Mouse (Mus musculus): ENCODE data around the gene Ptprd.

Ptprd gene

GRCm38 (mm10) chr4:76931559-76931958 is 1280.2 kb downstream of the Ptprd start:
- no peak for DNase-seq (ENCODE audit: low read depth, low spot score)

- DNase-seq (ENCODE audit: low read depth, low spot score), result no peak
Measured at GRCm38 (mm10) chr4:76913532-76914150, 1298.1 kb downstream of the Ptprd start.

- DNase-seq (ENCODE audit: low read depth, low spot score), result no peak
Measured at GRCm38 (mm10) chr4:76901692-76902091, 1310.1 kb downstream of the Ptprd start.

GRCm38 (mm10) chr4:76889669-76890068 is 1322.1 kb downstream of the Ptprd start:
- DNase-seq (ENCODE audit: low read depth, low spot score), result no peak

- DNase-seq (ENCODE audit: low read depth, low spot score), result no peak
Measured at GRCm38 (mm10) chr4:76881610-76882009, 1330.2 kb downstream of the Ptprd start.

- DNase-seq (ENCODE audit: low read depth, low spot score), result no peak
Measured at GRCm38 (mm10) chr4:76870971-76871370, 1340.8 kb downstream of the Ptprd start.

GRCm38 (mm10) chr4:76865585-76865984 is 1346.2 kb downstream of the Ptprd start:
- no peak for DNase-seq (ENCODE audit: low read depth, low spot score)

GRCm38 (mm10) chr4:76846265-76846664 is 1365.5 kb downstream of the Ptprd start:
- DNase-seq (ENCODE audit: low read depth, low spot score), result no peak

- DNase-seq (ENCODE audit: low read depth, low spot score), result no peak
Measured at GRCm38 (mm10) chr4:76839016-76839415, 1372.7 kb downstream of the Ptprd start.

GRCm38 (mm10) chr4:76812138-76812537 is 1399.6 kb downstream of the Ptprd start:
- no peak for DNase-seq (ENCODE audit: low read depth, low spot score)

GRCm38 (mm10) chr4:76802708-76803107 is 1409.1 kb downstream of the Ptprd start:
- DNase-seq (ENCODE audit: low read depth, low spot score), result no peak

GRCm38 (mm10) chr4:76798010-76799007 is 1413.5 kb downstream of the Ptprd start:
- DNase-seq (ENCODE audit: low read depth, low spot score), result no peak

GRCm38 (mm10) chr4:76785389-76785788 is 1426.4 kb downstream of the Ptprd start:
- no peak for DNase-seq (ENCODE audit: low read depth, low spot score)

- DNase-seq (ENCODE audit: low read depth, low spot score), result no peak
Measured at GRCm38 (mm10) chr4:76779558-76780124, 1432.1 kb downstream of the Ptprd start.

GRCm38 (mm10) chr4:76766918-76767317 is 1444.8 kb downstream of the Ptprd start:
- DNase-seq (ENCODE audit: low read depth, low spot score), result no peak

- no peak for DNase-seq (ENCODE audit: low read depth, low spot score)
Measured at GRCm38 (mm10) chr4:76766429-76766828, 1445.3 kb downstream of the Ptprd start.

GRCm38 (mm10) chr4:76750709-76751108 is 1461.1 kb downstream of the Ptprd start:
- DNase-seq (ENCODE audit: low read depth, low spot score), result peak; percentile 10

- DNase-seq (ENCODE audit: low read depth, low spot score), result no peak
Measured at GRCm38 (mm10) chr4:76735831-76736230, 1475.9 kb downstream of the Ptprd start.

- no peak for DNase-seq (ENCODE audit: low read depth, low spot score)
Measured at GRCm38 (mm10) chr4:76675726-76676125, 1536.0 kb downstream of the Ptprd start.

GRCm38 (mm10) chr4:76673224-76673623 is 1538.5 kb downstream of the Ptprd start:
- no peak for DNase-seq (ENCODE audit: low read depth, low spot score)

GRCm38 (mm10) chr4:76672653-76673052 is 1539.1 kb downstream of the Ptprd start:
- no peak for DNase-seq (ENCODE audit: low read depth, low spot score)

- no peak for DNase-seq (ENCODE audit: low read depth, low spot score)
Measured at GRCm38 (mm10) chr4:76661725-76662124, 1550.0 kb downstream of the Ptprd start.
